Mouse (Mus musculus): Measurements from ENCODE around the gene Togaram1. TPM values are rescaled to one million over a fixed set of nuclear protein-coding genes. Genes with fewer than 3 reads are reported as not detected.
A peak's percentile ranks its signal among the peaks of the same experiment; 100 is the strongest.

Gene Togaram1
- polyA plus RNA-seq, 1 experiment from 2014 or later, result 28.5 TPM

DNA sequence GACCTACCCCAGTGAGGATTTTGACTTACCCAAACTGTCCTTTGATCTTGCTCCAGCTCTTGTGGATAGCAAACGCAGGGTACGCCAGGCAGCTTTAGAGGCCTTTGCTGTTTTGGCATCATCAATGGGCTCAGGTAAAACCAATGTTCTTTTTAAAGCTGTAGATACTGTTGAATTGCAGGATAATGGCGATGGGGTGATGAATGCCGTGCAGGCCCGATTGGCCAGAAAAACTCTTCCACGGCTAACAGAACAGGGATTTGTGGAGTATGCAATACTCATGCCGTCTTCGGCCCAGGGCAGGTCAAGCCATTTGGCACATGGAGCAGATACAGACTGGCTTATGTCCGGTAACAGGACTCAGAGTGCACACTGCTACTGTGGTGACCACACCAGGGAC, 1.9 kb downstream of the Togaram1 start:
- H3K27me3 ChIP-seq (ENCODE audit: control insufficient read depth, insufficient read depth, low read length), result no peaks in the 10 kb centered on the region
- H3K4me3 ChIP-seq (replicated peaks; ENCODE audit: low read depth, low read length), result peak overlapping the region; percentile 93
- H3K4me1 ChIP-seq (ENCODE audit: control insufficient read depth, insufficient read depth, low read length), result peaks cover 53% of the 10 kb centered on the region
- no peaks in the 10 kb centered on the region for H3K9me3 ChIP-seq (ENCODE audit: control insufficient read depth, low read length)
- 0% methylated on average over 9 of the region's 9 CpGs for WGBS
- no peak for ATAC-seq (ENCODE audit: low FRiP score, low TSS enrichment)
- H3K36me3 ChIP-seq (ENCODE audit: control insufficient read depth, insufficient read depth, low read length), result 0 out of 2 replicates have a peak, but pooled peaks cover 4% of the 10 kb centered on the region
- H3K4me2 ChIP-seq (ENCODE audit: low read length), result peak overlapping the region; percentile 95
- DNase-seq, result peak; percentile 17
- H3K9ac ChIP-seq (replicated peaks; ENCODE audit: low read length), result peak overlapping the region; percentile 80
- no peak overlapping the region for H3K27ac ChIP-seq (replicated peaks; ENCODE audit: low read depth, low read length)

DNA sequence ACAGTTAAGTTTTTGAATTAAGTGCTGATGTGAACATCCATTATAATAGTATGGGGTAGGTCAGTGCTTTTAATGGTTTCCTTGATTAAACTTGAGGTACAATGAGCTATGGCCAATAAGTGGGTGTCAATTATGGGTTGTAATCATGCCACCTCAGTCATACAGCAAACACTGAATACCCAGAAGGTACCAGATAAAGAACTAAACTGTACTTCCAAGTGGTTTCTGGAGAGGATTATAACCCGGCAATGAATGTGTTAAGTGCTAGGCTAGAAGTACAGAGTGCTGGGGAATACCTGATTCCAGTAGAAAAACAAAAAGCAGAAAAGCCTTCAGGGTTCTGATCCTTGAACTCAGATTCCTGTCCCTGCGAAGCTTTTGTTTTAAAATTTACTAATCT, 2.5 kb downstream of the Togaram1 start:
- Histone ChIP-seq H3K9me3 (ENCODE audit: control insufficient read depth, low read length) (no peaks in the 10 kb centered on the region), H3K27ac (replicated peaks; ENCODE audit: low read depth, low read length) (no peak overlapping the region), H3K4me1 (ENCODE audit: control insufficient read depth, insufficient read depth, low read length) (peaks cover 53% of the 10 kb centered on the region), H3K27me3 (ENCODE audit: control insufficient read depth, insufficient read depth, low read length) (no peaks in the 10 kb centered on the region), H3K4me3 (replicated peaks; ENCODE audit: low read depth, low read length) (peak overlapping the region; percentile 93), H3K36me3 (ENCODE audit: control insufficient read depth, insufficient read depth, low read length) (0 out of 2 replicates have a peak, but pooled peaks cover 4% of the 10 kb centered on the region), H3K9ac (replicated peaks; ENCODE audit: low read length) (peak overlapping the region; percentile 80), H3K4me2 (ENCODE audit: low read length) (peak overlapping the region; percentile 95)
- DNase-seq (peak; percentile 30), ATAC-seq (ENCODE audit: low FRiP score, low TSS enrichment) (no peak)
- WGBS, result 6% methylated on average over 2 of the region's 2 CpGs

DNA sequence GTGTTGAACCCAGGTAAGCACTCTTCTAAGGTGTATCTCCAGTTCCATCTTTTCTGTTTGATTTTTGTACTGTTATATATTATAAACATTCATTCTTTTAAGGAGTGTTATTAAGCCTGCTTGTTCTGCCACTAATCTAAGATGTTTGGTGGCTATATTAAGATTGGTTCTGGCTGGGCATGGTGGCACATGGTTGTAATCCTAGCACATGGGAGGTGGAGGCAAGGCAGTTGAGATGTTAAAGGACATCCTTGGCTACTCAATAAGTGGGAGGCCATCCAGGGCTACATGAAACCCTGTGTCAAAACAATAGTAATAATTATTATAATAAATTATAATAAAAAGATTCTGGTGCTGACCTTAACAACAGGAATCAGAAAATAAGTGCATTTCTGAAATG, 5.8 kb downstream of the Togaram1 start:
- Histone ChIP-seq H3K4me1 (ENCODE audit: control insufficient read depth, insufficient read depth, low read length) (peaks cover 46% of the 10 kb centered on the region), H3K9me3 (ENCODE audit: control insufficient read depth, low read length) (no peaks in the 10 kb centered on the region), H3K9ac (replicated peaks; ENCODE audit: low read length) (no peak overlapping the region), H3K36me3 (ENCODE audit: control insufficient read depth, insufficient read depth, low read length) (0 out of 2 replicates have a peak, but pooled peaks cover 4% of the 10 kb centered on the region), H3K27ac (replicated peaks; ENCODE audit: low read depth, low read length) (no peak overlapping the region), H3K4me3 (replicated peaks; ENCODE audit: low read depth, low read length) (peak overlapping the region; percentile 1; the same call in 1 of the 2 replicates), H3K27me3 (ENCODE audit: control insufficient read depth, insufficient read depth, low read length) (no peaks in the 10 kb centered on the region), H3K4me2 (ENCODE audit: low read length) (peak overlapping the region; percentile 95)
- DNase-seq (no peak), ATAC-seq (ENCODE audit: low FRiP score, low TSS enrichment) (no peak)

DNA sequence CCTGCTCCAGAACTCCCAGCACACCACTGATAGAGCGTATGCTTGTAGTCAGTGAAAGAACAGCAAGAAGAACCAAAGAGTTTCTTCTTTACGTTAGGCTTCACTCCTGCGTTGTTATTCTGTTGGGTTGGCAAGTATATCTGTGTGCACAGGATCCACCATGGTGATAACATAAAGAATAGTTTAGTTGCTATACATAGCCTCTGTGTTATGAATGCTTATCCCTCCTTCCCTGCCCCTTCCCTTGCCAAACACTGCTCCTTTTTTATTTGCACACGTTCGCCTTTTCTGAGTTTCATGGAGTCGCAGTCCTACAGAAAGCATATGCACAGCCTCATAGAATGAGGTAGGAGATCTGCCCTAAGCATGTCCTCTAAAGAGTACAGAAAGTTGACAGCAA, 6.5 kb downstream of the Togaram1 start:
- no peaks in the 10 kb centered on the region for H3K9me3 ChIP-seq (ENCODE audit: control insufficient read depth, low read length)
- DNase-seq (no peak), ATAC-seq (ENCODE audit: low FRiP score, low TSS enrichment) (no peak)
- H3K27ac ChIP-seq (replicated peaks; ENCODE audit: low read depth, low read length), result no peak overlapping the region
- H3K4me3 ChIP-seq (replicated peaks; ENCODE audit: low read depth, low read length), result no peak overlapping the region
- H3K9ac ChIP-seq (replicated peaks; ENCODE audit: low read length), result no peak overlapping the region
- H3K36me3 ChIP-seq (ENCODE audit: control insufficient read depth, insufficient read depth, low read length), result peaks cover 5% of the 10 kb centered on the region; the same call in 1 of the 2 replicates
- 78% methylated on average over 6 of the region's 6 CpGs for WGBS
- no peaks in the 10 kb centered on the region for H3K27me3 ChIP-seq (ENCODE audit: control insufficient read depth, insufficient read depth, low read length)
- H3K4me2 ChIP-seq (ENCODE audit: low read length), result peak overlapping the region; percentile 95; the same call in 1 of the 2 replicates
- H3K4me1 ChIP-seq (ENCODE audit: control insufficient read depth, insufficient read depth, low read length), result peaks cover 40% of the 10 kb centered on the region

DNA sequence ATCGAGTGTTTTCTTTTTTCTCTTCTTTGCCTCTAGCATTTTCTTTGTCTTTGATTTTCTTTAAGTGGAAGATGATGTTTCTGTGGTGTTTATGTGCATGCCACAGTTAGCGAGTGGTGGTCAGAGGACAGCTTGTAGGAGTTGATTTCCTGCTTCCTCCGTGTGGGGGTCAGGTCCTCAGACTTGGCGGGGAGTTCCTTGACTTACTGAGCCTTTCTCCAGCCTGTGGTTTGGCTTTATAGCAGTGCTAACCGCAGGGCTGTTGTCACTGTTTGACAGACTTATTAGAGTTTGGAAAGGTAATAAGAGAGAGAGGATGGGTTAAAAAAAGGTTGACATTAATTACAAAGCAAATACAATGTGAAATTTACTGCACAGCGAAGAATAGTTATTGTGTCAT, 10.0 kb downstream of the Togaram1 start:
- no peaks in the 10 kb centered on the region for H3K27me3 ChIP-seq (ENCODE audit: control insufficient read depth, insufficient read depth, low read length)
- H3K4me2 ChIP-seq (ENCODE audit: low read length), result no peak overlapping the region
- ATAC-seq (ENCODE audit: low FRiP score, low TSS enrichment), result no peak
- WGBS, result 83% methylated on average over 6 of the region's 6 CpGs
- no peak overlapping the region for H3K4me3 ChIP-seq (replicated peaks; ENCODE audit: low read depth, low read length)
- no peaks in the 10 kb centered on the region for H3K9me3 ChIP-seq (ENCODE audit: control insufficient read depth, low read length)
- peaks cover 25% of the 10 kb centered on the region for H3K36me3 ChIP-seq (ENCODE audit: control insufficient read depth, insufficient read depth, low read length)
- no peak overlapping the region for H3K27ac ChIP-seq (replicated peaks; ENCODE audit: low read depth, low read length)
- DNase-seq, result no peak
- H3K9ac ChIP-seq (replicated peaks; ENCODE audit: low read length), result no peak overlapping the region
- H3K4me1 ChIP-seq (ENCODE audit: control insufficient read depth, insufficient read depth, low read length), result peaks cover 21% of the 10 kb centered on the region

DNA sequence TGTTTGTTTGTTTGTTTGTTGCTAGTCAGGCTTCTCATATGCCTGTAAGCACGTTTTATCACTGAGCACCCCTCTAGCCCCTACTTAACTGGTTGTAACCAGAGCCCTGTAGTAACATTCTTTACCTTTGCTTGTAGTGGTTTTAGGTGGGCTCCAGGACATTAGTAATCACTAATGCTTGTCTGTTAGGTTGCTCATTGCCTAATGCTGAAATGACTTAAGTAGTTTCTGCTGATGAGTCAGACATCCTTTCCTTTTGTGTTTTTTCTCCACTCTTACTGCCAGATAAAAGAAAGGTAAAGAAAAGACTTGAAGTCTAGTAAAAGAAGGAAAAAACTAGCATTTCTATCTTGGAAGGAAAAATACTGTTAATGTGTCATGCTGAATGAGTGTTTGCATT, 10.6 kb downstream of the Togaram1 start:
- Histone ChIP-seq H3K4me2 (ENCODE audit: low read length) (no peak overlapping the region), H3K9ac (replicated peaks; ENCODE audit: low read length) (no peak overlapping the region), H3K9me3 (ENCODE audit: control insufficient read depth, low read length) (no peaks in the 10 kb centered on the region), H3K4me3 (replicated peaks; ENCODE audit: low read depth, low read length) (no peak overlapping the region), H3K4me1 (ENCODE audit: control insufficient read depth, insufficient read depth, low read length) (peaks cover 14% of the 10 kb centered on the region), H3K36me3 (ENCODE audit: control insufficient read depth, insufficient read depth, low read length) (peaks cover 26% of the 10 kb centered on the region), H3K27ac (replicated peaks; ENCODE audit: low read depth, low read length) (no peak overlapping the region), H3K27me3 (ENCODE audit: control insufficient read depth, insufficient read depth, low read length) (no peaks in the 10 kb centered on the region)
- DNase-seq (no peak), ATAC-seq (ENCODE audit: low FRiP score, low TSS enrichment) (no peak)
- WGBS, result 78% methylated on average over 1 of the region's 1 CpGs

DNA sequence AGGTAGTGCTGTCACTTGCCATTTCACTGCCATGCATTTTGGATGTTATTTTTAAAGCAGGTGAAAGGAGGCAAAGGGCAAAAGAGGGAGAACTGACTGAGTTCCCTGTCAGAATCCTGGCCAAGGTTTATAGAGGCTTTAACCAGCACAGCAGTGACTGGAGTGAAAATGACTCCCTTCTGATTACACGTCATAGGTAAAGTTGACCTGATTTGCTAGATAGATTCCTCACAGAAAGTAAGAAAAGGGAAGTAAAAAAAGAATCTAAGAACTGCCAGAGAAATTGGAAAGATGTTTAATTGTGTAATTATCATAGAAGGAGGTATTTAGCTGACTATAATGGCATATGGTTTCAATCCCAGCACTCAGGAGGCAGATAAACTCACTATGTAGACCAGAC, 11.9 kb downstream of the Togaram1 start:
- H3K36me3 ChIP-seq (ENCODE audit: control insufficient read depth, insufficient read depth, low read length), result peaks cover 33% of the 10 kb centered on the region
- H3K4me1 ChIP-seq (ENCODE audit: control insufficient read depth, insufficient read depth, low read length), result peaks cover 4% of the 10 kb centered on the region; the same call in 1 of the 2 replicates
- H3K9ac ChIP-seq (replicated peaks; ENCODE audit: low read length), result no peak overlapping the region
- DNase-seq (no peak), ATAC-seq (ENCODE audit: low FRiP score, low TSS enrichment) (no peak)
- no peaks in the 10 kb centered on the region for H3K27me3 ChIP-seq (ENCODE audit: control insufficient read depth, insufficient read depth, low read length)
- H3K9me3 ChIP-seq (ENCODE audit: control insufficient read depth, low read length), result no peaks in the 10 kb centered on the region
- no peak overlapping the region for H3K27ac ChIP-seq (replicated peaks; ENCODE audit: low read depth, low read length)
- WGBS, result 92% methylated on average over 1 of the region's 1 CpGs
- no peak overlapping the region for H3K4me2 ChIP-seq (ENCODE audit: low read length)
- H3K4me3 ChIP-seq (replicated peaks; ENCODE audit: low read depth, low read length), result no peak overlapping the region

DNA sequence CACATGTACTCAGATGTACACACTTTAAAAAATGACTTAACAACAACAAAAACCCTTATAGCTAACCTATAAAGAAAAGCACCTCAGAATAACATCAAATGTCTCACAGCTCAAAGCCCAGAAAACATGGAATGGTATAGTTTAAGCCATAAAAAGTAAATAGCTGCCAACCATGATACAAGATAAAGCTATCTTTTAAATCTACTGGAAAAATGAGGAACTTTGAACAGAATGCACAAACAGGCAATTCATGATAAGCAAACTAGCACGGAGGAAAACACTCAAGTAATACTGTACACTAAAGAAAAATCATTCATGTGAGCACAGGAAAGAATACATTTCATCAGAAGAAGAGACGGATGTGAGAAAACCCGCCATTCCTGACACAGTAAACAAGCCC, 42.1 kb downstream of the Togaram1 start:
- peaks cover 79% of the 10 kb centered on the region for H3K36me3 ChIP-seq (ENCODE audit: control insufficient read depth, insufficient read depth, low read length)
- H3K4me2 ChIP-seq (ENCODE audit: low read length), result no peak overlapping the region
- no peak overlapping the region for H3K4me3 ChIP-seq (replicated peaks; ENCODE audit: low read depth, low read length)
- no peak overlapping the region for H3K27ac ChIP-seq (replicated peaks; ENCODE audit: low read depth, low read length)
- no peaks in the 10 kb centered on the region for H3K9me3 ChIP-seq (ENCODE audit: control insufficient read depth, low read length)
- 96% methylated on average over 3 of the region's 3 CpGs for WGBS
- no peaks in the 10 kb centered on the region for H3K27me3 ChIP-seq (ENCODE audit: control insufficient read depth, insufficient read depth, low read length)
- ATAC-seq (ENCODE audit: low FRiP score, low TSS enrichment) (no peak), DNase-seq (no peak)
- no peaks in the 10 kb centered on the region for H3K4me1 ChIP-seq (ENCODE audit: control insufficient read depth, insufficient read depth, low read length)
- H3K9ac ChIP-seq (replicated peaks; ENCODE audit: low read length), result no peak overlapping the region

DNA sequence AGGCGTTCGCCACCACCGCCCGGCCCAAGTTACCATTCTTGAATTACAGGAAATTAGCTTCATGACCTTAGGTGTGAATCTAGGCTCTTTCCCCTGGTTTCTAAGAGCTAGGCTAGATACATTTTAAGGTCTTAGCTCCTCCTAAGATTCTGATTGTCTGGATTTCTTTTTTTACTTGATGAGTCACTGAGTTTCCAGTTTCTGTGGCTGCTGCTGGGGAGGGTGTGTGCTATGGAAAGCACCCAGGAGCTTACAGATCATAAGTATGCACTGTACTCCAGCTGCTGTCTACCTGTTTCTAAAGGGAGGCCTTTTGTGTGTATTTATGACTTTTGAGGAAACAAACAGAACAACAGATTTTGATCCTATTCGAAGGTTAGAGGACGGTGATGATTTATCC, 57.2 kb downstream of the Togaram1 start:
- DNase-seq (no peak), ATAC-seq (ENCODE audit: low FRiP score, low TSS enrichment) (no peak)
- no peak overlapping the region for H3K4me2 ChIP-seq (ENCODE audit: low read length)

More for the DNA sequence above, 57.2 kb downstream of the Togaram1 start:
- Histone ChIP-seq H3K27ac (replicated peaks; ENCODE audit: low read depth, low read length) (no peak overlapping the region), H3K4me1 (ENCODE audit: control insufficient read depth, insufficient read depth, low read length) (no peaks in the 10 kb centered on the region), H3K27me3 (ENCODE audit: control insufficient read depth, insufficient read depth, low read length) (no peaks in the 10 kb centered on the region), H3K4me3 (replicated peaks; ENCODE audit: low read depth, low read length) (no peak overlapping the region), H3K9ac (replicated peaks; ENCODE audit: low read length) (no peak overlapping the region), H3K36me3 (ENCODE audit: control insufficient read depth, insufficient read depth, low read length) (peaks cover 28% of the 10 kb centered on the region), H3K9me3 (ENCODE audit: control insufficient read depth, low read length) (no peaks in the 10 kb centered on the region)
- WGBS, result 97% methylated on average over 6 of the region's 6 CpGs
